Mouse (Mus musculus) lung, postnatal 0 days (tissue): ENCODE results near the gene Irx1.

Experiments
- CTCF ChIP-seq: IDR thresholded peaks from 2 replicates; pipeline ENCODE4 v1.5.1; 2016; ENCODE audit warnings: antibody characterized with exemption, mild to moderate bottlenecking
- EP300 ChIP-seq: IDR thresholded peaks from 2 replicates; pipeline ENCODE4 v1.6.1; 2016; ENCODE audit warnings: antibody characterized with exemption, mild to moderate bottlenecking, control low read depth

- TF ChIP-seq CTCF (no peak), EP300 (no peak)
Observed at GRCm38 (mm10) chr13:71962661-71963355, 715 bp downstream of the Irx1 start.
